Mouse (Mus musculus) pancreas, adult 10 weeks (tissue): ENCODE data around the gene Fastk. TPM values are rescaled to one million over a fixed set of nuclear protein-coding genes. Genes with fewer than 3 reads are reported as not detected.

Experiments
- polyA plus RNA-seq: library from polyadenylated mRNA; stranded (reverse); fragments of 350-450 nt; fragmentation: Illumina TruSeq; extraction: RNeasy Lipid Tissue Mini Kit (QIAGEN cat#74804); gene quantifications from one replicate; pipeline ENCODE4 v1.2.3, GENCODE M21; 2015; ENCODE audit warnings: low read depth, low replicate concordance; ENCODE audit not compliant: insufficient read depth

Gene Fastk
- 66.7 TPM for polyA plus RNA-seq

GRCm38 (mm10) chr5:24444746-24445427 lies at the start of gene Fastk:
Fastk (minus strand) TSS chr5:24445287.

GRCm38 (mm10) chr5:24452030-24452690 lies 7.1 kb upstream of the Fastk start, which contains the start of gene Agap3:
Agap3 (plus strand) TSS chr5:24452177.

GRCm38 (mm10) chr5:24447624-24448298 lies 2.7 kb upstream of the Fastk start, which contains the start of gene Tmub1:
Tmub1 (minus strand) TSS chr5:24447854.

GRCm38 (mm10) chr5:24423129-24424003 lies 21.7 kb downstream of the Fastk start, which contains the start of the genes Cdk5 and Slc4a2:
Cdk5 (minus strand) TSS chr5:24423530.
Slc4a2 (plus strand) TSS chr5:24423837.

GRCm38 (mm10) chr5:24413042-24413693 lies 31.9 kb downstream of the Fastk start, which contains the start of gene Asic3:
Asic3 (plus strand) TSS chr5:24413392.

GRCm38 (mm10) chr5:24393392-24393997 lies 51.6 kb downstream of the Fastk start, which contains the start of gene Abcb8:
Abcb8 (plus strand) TSS chr5:24393663.

GRCm38 (mm10) chr5:24391864-24392263 lies 53.2 kb downstream of the Fastk start, which contains the start of gene Atg9b:
Atg9b (minus strand) TSS chr5:24392143.

Other genes with a start within 250 kb of the Fastk start
- 4.4 TPM for gene Kcnh2, start 93.7 kb downstream of the Fastk start, polyA plus RNA-seq
- gene Nos3, start 80.5 kb downstream of the Fastk start, polyA plus RNA-seq: 6.1 TPM
- 0.92 TPM for gene Atg9b, start 53.1 kb downstream of the Fastk start, polyA plus RNA-seq
- 16.3 TPM for gene Abcb8, start 51.6 kb downstream of the Fastk start, polyA plus RNA-seq
- gene Asic3, start 31.9 kb downstream of the Fastk start, polyA plus RNA-seq: not detected
- gene Cdk5, start 21.8 kb downstream of the Fastk start, polyA plus RNA-seq: 16.5 TPM
- 26.8 TPM for gene Slc4a2, start 21.4 kb downstream of the Fastk start, polyA plus RNA-seq
- gene Tmub1, start 2.6 kb upstream of the Fastk start, polyA plus RNA-seq: 4.4 TPM
- gene Agap3, start 6.9 kb upstream of the Fastk start, polyA plus RNA-seq: 26.5 TPM
- not detected for gene Gbx1, start 81.9 kb upstream of the Fastk start, polyA plus RNA-seq
- gene Asb10, start 95.7 kb upstream of the Fastk start, polyA plus RNA-seq: not detected
- not detected for gene 4931409K22Rik, start 111.5 kb upstream of the Fastk start, polyA plus RNA-seq
- 8.9 TPM for gene Abcf2, start 132.2 kb upstream of the Fastk start, polyA plus RNA-seq
- gene Chpf2, start 141.5 kb upstream of the Fastk start, polyA plus RNA-seq: 20.5 TPM
- gene Smarcd3, start 179.1 kb upstream of the Fastk start, polyA plus RNA-seq: 5.5 TPM
- gene Nub1, start 240.2 kb upstream of the Fastk start, polyA plus RNA-seq: 11.7 TPM